Mouse (Mus musculus): ENCODE results near the gene Gm20388. TPM values are rescaled to one million over a fixed set of nuclear protein-coding genes. Genes with fewer than 3 reads are reported as not detected.
A peak's percentile ranks its signal among the peaks of the same experiment; 100 is the strongest.

Gm20388 gene
- polyA plus RNA-seq, 1 experiment: 28.1 TPM

GRCm38 (mm10) chr8:124216951-124217350 lies 4306.3 kb downstream of the Gm20388 start:
- no peaks in the 10 kb centered on the region for H3K9me3 ChIP-seq (replicated peaks; ENCODE audit: control insufficient read depth, insufficient read depth, low read length, poor library complexity, severe bottlenecking)
- no peak overlapping the region for H3K27ac ChIP-seq (ENCODE audit: insufficient read depth, low read length)
- peaks cover 2% of the 10 kb centered on the region for H3K4me1 ChIP-seq (ENCODE audit: control insufficient read depth, insufficient read depth, low read length)
- H3K9ac ChIP-seq (ENCODE audit: low read depth, poor library complexity, severe bottlenecking): no peak overlapping the region
- H3K27me3 ChIP-seq (ENCODE audit: control insufficient read depth, insufficient read depth, low read length, poor library complexity, severe bottlenecking): no peaks in the 10 kb centered on the region
- TF ChIP-seq EP300 (IDR thresholded peaks at IDR 0.05; ENCODE audit: insufficient read depth, low read depth, low read length) (peak; percentile 69; the same call in 1 of the 2 replicates), POLR2A (IDR thresholded peaks at IDR 0.05; ENCODE audit: insufficient read depth, low read length) (no peak), CTCF (IDR thresholded peaks at IDR 0.05; ENCODE audit: low read depth, low read length) (no peak)
- no peaks in the 10 kb centered on the region for H3K36me3 ChIP-seq (ENCODE audit: control insufficient read depth, insufficient read depth, low read length, poor library complexity, severe bottlenecking)
- no peak overlapping the region for H3K4me3 ChIP-seq (ENCODE audit: low read depth, low read length)

GRCm38 (mm10) chr8:124229883-124230282 lies 4319.2 kb downstream of the Gm20388 start:
- no peak overlapping the region for H3K4me3 ChIP-seq (ENCODE audit: low read depth, low read length)
- H3K9ac ChIP-seq (ENCODE audit: low read depth, poor library complexity, severe bottlenecking): no peak overlapping the region
- H3K4me1 ChIP-seq (ENCODE audit: control insufficient read depth, insufficient read depth, low read length): peaks cover 5% of the 10 kb centered on the region
- no peaks in the 10 kb centered on the region for H3K9me3 ChIP-seq (replicated peaks; ENCODE audit: control insufficient read depth, insufficient read depth, low read length, poor library complexity, severe bottlenecking)
- H3K27ac ChIP-seq (ENCODE audit: insufficient read depth, low read length): no peak overlapping the region
- no peaks in the 10 kb centered on the region for H3K27me3 ChIP-seq (ENCODE audit: control insufficient read depth, insufficient read depth, low read length, poor library complexity, severe bottlenecking)
- no peak for TF ChIP-seq EP300 (IDR thresholded peaks at IDR 0.05; ENCODE audit: insufficient read depth, low read depth, low read length)
- no peak for TF ChIP-seq POLR2A (IDR thresholded peaks at IDR 0.05; ENCODE audit: insufficient read depth, low read length)
- TF ChIP-seq CTCF (IDR thresholded peaks at IDR 0.05; ENCODE audit: low read depth, low read length): no peak
- H3K36me3 ChIP-seq (ENCODE audit: control insufficient read depth, insufficient read depth, low read length, poor library complexity, severe bottlenecking): no peaks in the 10 kb centered on the region

DNA sequence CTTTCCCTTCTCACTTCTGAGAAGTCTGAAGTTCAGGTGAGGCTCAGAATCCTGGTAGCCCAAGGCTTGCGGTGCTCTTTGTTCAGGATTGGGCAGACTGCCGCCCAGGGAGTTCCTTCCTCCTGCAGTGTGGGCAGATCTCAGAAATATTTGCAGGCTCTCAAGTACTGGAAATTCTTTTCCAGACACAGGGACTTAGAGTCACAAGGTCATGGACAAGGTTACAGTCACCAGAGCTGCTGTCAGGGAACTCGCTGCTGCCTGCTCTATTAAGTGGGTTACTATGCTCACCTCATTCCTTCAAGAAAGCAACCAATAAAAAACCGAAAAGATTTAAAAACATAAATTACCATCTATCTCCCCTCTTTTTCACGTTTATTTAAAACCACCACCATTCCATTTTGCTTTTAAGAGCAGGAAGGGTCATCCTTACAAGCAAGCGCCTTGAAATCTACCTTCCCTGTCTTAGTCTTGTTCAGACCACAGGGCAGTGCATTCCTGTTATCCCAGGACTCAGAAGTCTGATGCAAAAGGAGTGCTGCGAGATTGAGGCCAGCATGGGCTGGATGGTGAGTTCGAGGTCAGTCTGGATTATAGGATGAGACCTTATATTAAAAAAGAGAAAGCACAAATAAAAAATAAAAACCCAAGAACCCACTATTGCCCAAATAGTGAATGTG lies 4320.0 kb downstream of the Gm20388 start:
- peaks cover 9% of the 10 kb centered on the region for H3K4me1 ChIP-seq (ENCODE audit: control insufficient read depth, insufficient read depth, low read length)
- no peaks in the 10 kb centered on the region for H3K27me3 ChIP-seq (ENCODE audit: control insufficient read depth, insufficient read depth, low read length, poor library complexity, severe bottlenecking)
- peak overlapping the region; percentile 92; the same call in 1 of the 2 replicates for H3K9ac ChIP-seq (ENCODE audit: low read depth, poor library complexity, severe bottlenecking)
- no peaks in the 10 kb centered on the region for H3K36me3 ChIP-seq (ENCODE audit: control insufficient read depth, insufficient read depth, low read length, poor library complexity, severe bottlenecking)
- TF ChIP-seq EP300 (IDR thresholded peaks at IDR 0.05; ENCODE audit: insufficient read depth, low read depth, low read length) (no peak), CTCF (IDR thresholded peaks at IDR 0.05; ENCODE audit: low read depth, low read length) (no peak), POLR2A (IDR thresholded peaks at IDR 0.05; ENCODE audit: insufficient read depth, low read length) (no peak)
- no peak overlapping the region for H3K27ac ChIP-seq (ENCODE audit: insufficient read depth, low read length)
- H3K4me3 ChIP-seq (ENCODE audit: low read depth, low read length): peak overlapping the region; percentile 14
- no peaks in the 10 kb centered on the region for H3K9me3 ChIP-seq (replicated peaks; ENCODE audit: control insufficient read depth, insufficient read depth, low read length, poor library complexity, severe bottlenecking)

DNA sequence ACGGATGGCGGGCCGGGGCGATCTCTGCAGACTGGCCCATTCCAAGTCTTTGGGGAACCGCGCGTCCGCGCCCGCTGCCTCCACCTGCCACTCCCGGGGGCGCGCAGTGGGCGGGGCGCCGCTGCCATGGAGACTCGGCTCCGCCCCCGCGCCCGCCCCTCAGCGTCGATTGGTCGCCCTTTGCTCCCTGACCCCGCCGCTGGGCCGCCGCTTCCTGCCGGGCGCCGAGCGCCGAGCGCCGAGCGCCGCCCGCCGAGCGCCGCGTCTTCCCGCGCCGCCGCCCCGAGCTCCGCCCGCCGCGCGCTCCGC lies 4320.5 kb downstream of the Gm20388 start, which contains the start of gene Galnt2:
Galnt2 (plus strand) TSS at position 216 of the 309 bp plus-strand sequence.
- Histone ChIP-seq H3K9ac (ENCODE audit: low read depth, poor library complexity, severe bottlenecking) (peak within 1 kb of the TSS; percentile 92), H3K4me1 (ENCODE audit: control insufficient read depth, insufficient read depth, low read length) (peaks cover 10% of the 10 kb centered on the region), H3K4me3 (ENCODE audit: low read depth, low read length) (peak within 1 kb of the TSS; percentile 76), H3K27ac (ENCODE audit: insufficient read depth, low read length) (no peak within 1 kb of the TSS), H3K27me3 (ENCODE audit: control insufficient read depth, insufficient read depth, low read length, poor library complexity, severe bottlenecking) (no peaks in the 10 kb centered on the region), H3K36me3 (ENCODE audit: control insufficient read depth, insufficient read depth, low read length, poor library complexity, severe bottlenecking) (no peaks in the 10 kb centered on the region), H3K9me3 (replicated peaks; ENCODE audit: control insufficient read depth, insufficient read depth, low read length, poor library complexity, severe bottlenecking) (no peaks in the 10 kb centered on the region)
- TF ChIP-seq EP300 (IDR thresholded peaks at IDR 0.05; ENCODE audit: insufficient read depth, low read depth, low read length) (no peak), CTCF (IDR thresholded peaks at IDR 0.05; ENCODE audit: low read depth, low read length) (no peak)

GRCm38 (mm10) chr8:124231485-124232279 lies 4321.0 kb downstream of the Gm20388 start:
- no peaks in the 10 kb centered on the region for H3K9me3 ChIP-seq (replicated peaks; ENCODE audit: control insufficient read depth, insufficient read depth, low read length, poor library complexity, severe bottlenecking)
- H3K9ac ChIP-seq (ENCODE audit: low read depth, poor library complexity, severe bottlenecking): peak overlapping the region; percentile 92
- H3K27ac ChIP-seq (ENCODE audit: insufficient read depth, low read length): no peak overlapping the region
- peak overlapping the region; percentile 76 for H3K4me3 ChIP-seq (ENCODE audit: low read depth, low read length)
- H3K36me3 ChIP-seq (ENCODE audit: control insufficient read depth, insufficient read depth, low read length, poor library complexity, severe bottlenecking): no peaks in the 10 kb centered on the region
- peaks cover 11% of the 10 kb centered on the region for H3K4me1 ChIP-seq (ENCODE audit: control insufficient read depth, insufficient read depth, low read length)
- TF ChIP-seq EP300 (IDR thresholded peaks at IDR 0.05; ENCODE audit: insufficient read depth, low read depth, low read length) (no peak), POLR2A (IDR thresholded peaks at IDR 0.05; ENCODE audit: insufficient read depth, low read length) (no peak), CTCF (IDR thresholded peaks at IDR 0.05; ENCODE audit: low read depth, low read length) (no peak)
- H3K27me3 ChIP-seq (ENCODE audit: control insufficient read depth, insufficient read depth, low read length, poor library complexity, severe bottlenecking): no peaks in the 10 kb centered on the region

DNA sequence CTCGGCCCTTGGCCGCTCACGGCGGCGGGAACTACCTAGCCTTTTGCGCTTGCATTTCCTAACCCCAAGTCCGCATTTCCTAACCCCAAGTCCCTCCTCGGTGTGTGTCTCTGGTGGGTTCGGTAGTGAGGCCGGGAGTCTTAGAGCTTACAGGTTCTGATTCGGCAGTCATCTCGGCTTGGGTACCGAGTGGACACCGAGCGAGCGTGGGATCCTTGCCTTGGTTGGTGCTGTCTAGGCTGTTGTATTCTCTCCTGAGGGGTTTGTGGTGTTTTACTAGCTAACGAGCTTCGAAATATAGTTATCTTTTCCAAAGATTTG lies 4321.6 kb downstream of the Gm20388 start:
- Histone ChIP-seq H3K4me1 (ENCODE audit: control insufficient read depth, insufficient read depth, low read length) (peaks cover 14% of the 10 kb centered on the region), H3K9me3 (replicated peaks; ENCODE audit: control insufficient read depth, insufficient read depth, low read length, poor library complexity, severe bottlenecking) (no peaks in the 10 kb centered on the region), H3K36me3 (ENCODE audit: control insufficient read depth, insufficient read depth, low read length, poor library complexity, severe bottlenecking) (no peaks in the 10 kb centered on the region), H3K9ac (ENCODE audit: low read depth, poor library complexity, severe bottlenecking) (peak overlapping the region; percentile 92), H3K27ac (ENCODE audit: insufficient read depth, low read length) (no peak overlapping the region), H3K4me3 (ENCODE audit: low read depth, low read length) (peak overlapping the region; percentile 76), H3K27me3 (ENCODE audit: control insufficient read depth, insufficient read depth, low read length, poor library complexity, severe bottlenecking) (no peaks in the 10 kb centered on the region)
- TF ChIP-seq POLR2A (IDR thresholded peaks at IDR 0.05; ENCODE audit: insufficient read depth, low read length) (no peak), EP300 (IDR thresholded peaks at IDR 0.05; ENCODE audit: insufficient read depth, low read depth, low read length) (no peak), CTCF (IDR thresholded peaks at IDR 0.05; ENCODE audit: low read depth, low read length) (no peak)

Data from ES-Bruce4 (cell line).